Mouse (Mus musculus): ENCODE data around the gene Ppp1r14b. TPM values are rescaled to one million over a fixed set of nuclear protein-coding genes. Genes with fewer than 3 reads are reported as not detected.

Gene Ppp1r14b
- polyA plus RNA-seq, 1 experiment from 2014 or later = 84.9 TPM

GRCm38 (mm10) chr19:6936299-6936698, 38.5 kb upstream of the Ppp1r14b start:
- Histone ChIP-seq H3K4me1 (peaks cover 34% of the 10 kb centered on the region), H3K9me3 (no peaks in the 10 kb centered on the region), H3K27ac (no peak overlapping the region), H3K36me3 (no peaks in the 10 kb centered on the region; the same call in 1 of the 2 replicates), H3K27me3 (peaks cover 51% of the 10 kb centered on the region), H3K4me3 (no peak overlapping the region), H3K9ac (no peak overlapping the region), H3K4me2 (no peak overlapping the region)
- 23% methylated on average over 3 of the region's 3 CpGs for WGBS
- ATAC-seq (ENCODE audit: insufficient number of reproducible peaks, insufficient read depth, low FRiP score, low TSS enrichment, low read depth) = no peak

- Histone ChIP-seq H3K27me3 (peaks cover 36% of the 10 kb centered on the region), H3K4me2 (no peak overlapping the region), H3K4me1 (peaks cover 37% of the 10 kb centered on the region), H3K9me3 (no peaks in the 10 kb centered on the region), H3K9ac (0 out of 2 replicates have a peak overlapping the region, but pooled peaks have one; percentile 2), H3K36me3 (no peaks in the 10 kb centered on the region; the same call in 1 of the 2 replicates), H3K27ac (no peak overlapping the region), H3K4me3 (no peak overlapping the region)
- no peak for ATAC-seq (ENCODE audit: insufficient number of reproducible peaks, insufficient read depth, low FRiP score, low TSS enrichment, low read depth)
- 78% methylated on average over 16 of the region's 16 CpGs for WGBS
Measured at GRCm38 (mm10) chr19:6937541-6938465, 37.0 kb upstream of the Ppp1r14b start.

- H3K27me3 ChIP-seq = peaks cover 21% of the 10 kb centered on the region
- H3K4me3 ChIP-seq = 0 out of 2 replicates have a peak overlapping the region, but pooled peaks have one; percentile 3
- no peak for ATAC-seq (ENCODE audit: insufficient number of reproducible peaks, insufficient read depth, low FRiP score, low TSS enrichment, low read depth)
- no peak overlapping the region; the same call in 1 of the 2 replicates for H3K4me2 ChIP-seq
- no peak overlapping the region for H3K27ac ChIP-seq
- no peaks in the 10 kb centered on the region for H3K9me3 ChIP-seq
- H3K36me3 ChIP-seq = no peaks in the 10 kb centered on the region; the same call in 1 of the 2 replicates
- H3K4me1 ChIP-seq = peaks cover 26% of the 10 kb centered on the region
- peak overlapping the region; percentile 93 for H3K9ac ChIP-seq
- WGBS = 91% methylated on average over 20 of the region's 20 CpGs
Measured at GRCm38 (mm10) chr19:6939106-6940002, 35.4 kb upstream of the Ppp1r14b start.

GRCm38 (mm10) chr19:6940396-6941351, 34.1 kb upstream of the Ppp1r14b start:
- ATAC-seq (ENCODE audit: insufficient number of reproducible peaks, insufficient read depth, low FRiP score, low TSS enrichment, low read depth) = no peak
- Histone ChIP-seq H3K4me3 (peak overlapping the region; percentile 86), H3K9me3 (no peaks in the 10 kb centered on the region), H3K27me3 (peaks cover 8% of the 10 kb centered on the region), H3K27ac (peak overlapping the region; percentile 95), H3K9ac (peak overlapping the region; percentile 93), H3K36me3 (peaks cover 5% of the 10 kb centered on the region), H3K4me2 (peak overlapping the region; percentile 95), H3K4me1 (peaks cover 23% of the 10 kb centered on the region)
- 22% methylated on average over 25 of the region's 29 CpGs for WGBS

- Histone ChIP-seq H3K4me1 (peaks cover 25% of the 10 kb centered on the region), H3K36me3 (peaks cover 12% of the 10 kb centered on the region), H3K27ac (peak within 1 kb of the TSS; percentile 95), H3K9ac (peak within 1 kb of the TSS; percentile 93), H3K9me3 (no peaks in the 10 kb centered on the region), H3K27me3 (no peaks in the 10 kb centered on the region), H3K4me2 (peak within 1 kb of the TSS; percentile 95), H3K4me3 (peak within 1 kb of the TSS; percentile 86)
- WGBS = under 1% methylated on average over 83 of the region's 83 CpGs
- ATAC-seq (ENCODE audit: insufficient number of reproducible peaks, insufficient read depth, low FRiP score, low TSS enrichment, low read depth) = peak; percentile 70
Measured at GRCm38 (mm10) chr19:6941372-6942248, 33.2 kb upstream of the Ppp1r14b start, which contains the start of gene Bad. TSS of gene Bad (plus strand) at chr19:6941861.

- H3K27ac ChIP-seq = peak within 1 kb of the TSS; percentile 95
- no peaks in the 10 kb centered on the region for H3K27me3 ChIP-seq
- H3K9me3 ChIP-seq = no peaks in the 10 kb centered on the region
- under 1% methylated on average over 27 of the region's 27 CpGs for WGBS
- peak within 1 kb of the TSS; percentile 86 for H3K4me3 ChIP-seq
- peaks cover 12% of the 10 kb centered on the region for H3K36me3 ChIP-seq
- H3K9ac ChIP-seq = peak within 1 kb of the TSS; percentile 93
- H3K4me2 ChIP-seq = peak within 1 kb of the TSS; percentile 95
- H3K4me1 ChIP-seq = peaks cover 25% of the 10 kb centered on the region
- peak; percentile 85 for ATAC-seq (ENCODE audit: insufficient number of reproducible peaks, insufficient read depth, low FRiP score, low TSS enrichment, low read depth)
Measured at GRCm38 (mm10) chr19:6942249-6942691, 32.5 kb upstream of the Ppp1r14b start, which contains the start of gene Gpr137. TSS of gene Gpr137 (minus strand) at chr19:6942480.

GRCm38 (mm10) chr19:6942764-6943163, 32.0 kb upstream of the Ppp1r14b start:
- 29% methylated on average over 5 of the region's 5 CpGs for WGBS
- ATAC-seq (ENCODE audit: insufficient number of reproducible peaks, insufficient read depth, low FRiP score, low TSS enrichment, low read depth) = no peak
- peaks cover 12% of the 10 kb centered on the region for H3K36me3 ChIP-seq

GRCm38 (mm10) chr19:6943709-6944108, 31.1 kb upstream of the Ppp1r14b start:
- H3K4me2 ChIP-seq = no peak overlapping the region
- no peaks in the 10 kb centered on the region for H3K27me3 ChIP-seq
- ATAC-seq (ENCODE audit: insufficient number of reproducible peaks, insufficient read depth, low FRiP score, low TSS enrichment, low read depth) = no peak
- H3K9ac ChIP-seq = no peak overlapping the region
- no peaks in the 10 kb centered on the region for H3K9me3 ChIP-seq
- 94% methylated on average over 6 of the region's 6 CpGs for WGBS
- H3K4me1 ChIP-seq = peaks cover 25% of the 10 kb centered on the region
- H3K4me3 ChIP-seq = no peak overlapping the region
- H3K27ac ChIP-seq = no peak overlapping the region
- peaks cover 16% of the 10 kb centered on the region for H3K36me3 ChIP-seq

More at GRCm38 (mm10) chr19:6942764-6943163, 32.0 kb upstream of the Ppp1r14b start:
- Histone ChIP-seq H3K27ac (peak overlapping the region; percentile 95), H3K27me3 (no peaks in the 10 kb centered on the region), H3K4me3 (peak overlapping the region; percentile 86), H3K4me1 (peaks cover 25% of the 10 kb centered on the region), H3K9ac (peak overlapping the region; percentile 93), H3K9me3 (no peaks in the 10 kb centered on the region), H3K4me2 (peak overlapping the region; percentile 95)

- H3K4me3 ChIP-seq = no peak overlapping the region
- no peak overlapping the region for H3K4me2 ChIP-seq
- peaks cover 16% of the 10 kb centered on the region for H3K36me3 ChIP-seq
- no peak for ATAC-seq (ENCODE audit: insufficient number of reproducible peaks, insufficient read depth, low FRiP score, low TSS enrichment, low read depth)
- no peaks in the 10 kb centered on the region for H3K27me3 ChIP-seq
- no peaks in the 10 kb centered on the region for H3K9me3 ChIP-seq
- 37% methylated on average over 4 of the region's 4 CpGs for WGBS
- H3K4me1 ChIP-seq = peaks cover 24% of the 10 kb centered on the region
- H3K9ac ChIP-seq = no peak overlapping the region
- H3K27ac ChIP-seq = no peak overlapping the region
Measured at GRCm38 (mm10) chr19:6947742-6948141, 27.0 kb upstream of the Ppp1r14b start.

GRCm38 (mm10) chr19:6948186-6948585, 26.6 kb upstream of the Ppp1r14b start:
- Histone ChIP-seq H3K4me1 (peaks cover 25% of the 10 kb centered on the region), H3K27me3 (no peaks in the 10 kb centered on the region), H3K36me3 (peaks cover 16% of the 10 kb centered on the region), H3K9me3 (no peaks in the 10 kb centered on the region), H3K4me2 (no peak overlapping the region), H3K27ac (no peak overlapping the region), H3K4me3 (no peak overlapping the region), H3K9ac (no peak overlapping the region)
- no peak for ATAC-seq (ENCODE audit: insufficient number of reproducible peaks, insufficient read depth, low FRiP score, low TSS enrichment, low read depth)
- WGBS = 77% methylated on average over 4 of the region's 4 CpGs
